Mouse (Mus musculus): ENCODE results near the gene Tmem30a.

Gene Tmem30a

DNA sequence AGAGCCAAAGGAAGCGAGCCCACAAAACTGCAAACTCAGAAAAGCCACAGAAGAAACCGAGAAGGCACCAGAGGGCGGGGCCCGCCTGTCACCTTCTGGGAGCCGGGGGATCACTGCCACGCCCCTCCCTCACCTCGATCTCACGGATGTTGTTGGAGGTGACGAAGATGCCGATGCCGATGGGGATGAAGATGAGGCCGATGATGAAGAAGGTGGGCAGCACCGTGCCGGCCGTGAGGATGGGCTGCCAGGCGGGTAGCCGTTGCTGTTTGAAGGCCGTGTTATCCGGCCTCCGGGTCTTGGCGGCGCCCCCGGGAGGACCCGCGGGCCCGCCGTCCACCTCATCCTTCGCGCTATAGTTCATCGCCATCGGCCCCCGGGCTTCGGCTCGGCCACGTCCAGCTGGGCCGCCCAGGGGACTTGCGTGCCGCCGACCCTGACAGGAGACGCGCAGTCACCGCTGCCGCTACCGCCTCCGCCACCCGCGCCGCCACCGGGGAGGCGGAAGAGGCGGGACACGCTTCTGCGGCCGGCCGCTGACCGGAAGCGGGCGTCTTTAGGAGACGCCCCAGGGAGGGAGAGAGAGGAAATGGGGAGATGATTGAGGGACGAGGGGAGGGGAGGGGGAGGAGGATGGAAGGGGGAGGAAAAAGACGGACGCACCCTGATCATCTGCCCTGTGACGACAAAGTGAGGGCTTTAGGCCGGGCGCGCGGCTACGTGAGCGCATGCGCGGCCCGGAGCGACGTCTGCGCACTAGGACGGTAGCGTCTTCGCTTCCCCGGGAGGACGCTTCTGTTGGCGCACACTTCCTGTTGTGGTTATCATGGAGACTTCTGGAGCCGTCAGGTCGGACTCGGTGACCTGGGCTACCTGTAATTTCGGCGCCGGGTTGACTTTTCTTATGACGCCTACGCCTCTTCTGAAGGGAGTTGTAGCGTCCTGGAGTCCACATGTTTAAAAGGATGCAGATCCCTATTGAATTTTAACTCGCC, at the start of gene Tmem30a:
TSS of gene Tmem30a (minus strand) at position 667 of the 995 bp plus-strand sequence.
- peak; percentile 88 to 93 for DNase-seq (ENCODE audit: low spot score in 2 of 2)

DNA sequence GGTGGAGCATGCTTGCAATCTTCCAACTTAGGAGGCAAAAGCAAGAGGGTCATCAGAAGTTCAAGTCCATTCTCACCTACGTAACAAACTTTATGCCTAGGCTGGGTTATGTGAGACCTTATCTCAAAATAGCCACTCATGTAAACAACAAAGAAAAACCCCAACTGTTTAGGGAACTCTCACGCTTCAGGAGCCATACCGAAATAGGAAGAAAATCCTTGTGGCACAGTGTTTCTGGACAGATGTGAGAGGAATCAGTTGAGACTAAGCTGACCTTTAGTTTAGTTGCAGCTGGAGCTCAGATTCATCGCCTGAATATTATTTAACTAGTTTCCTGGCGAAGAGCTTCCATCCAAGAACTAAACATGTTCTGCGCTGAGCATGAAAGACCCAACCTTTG, 49.3 kb upstream of the Tmem30a start:
- DNase-seq (ENCODE audit: low spot score in 2 of 2): no peak

GRCm38 (mm10) chr9:79842028-79842427, 48.7 kb upstream of the Tmem30a start:
- no peak for DNase-seq (ENCODE audit: low spot score in 2 of 2)

DNA sequence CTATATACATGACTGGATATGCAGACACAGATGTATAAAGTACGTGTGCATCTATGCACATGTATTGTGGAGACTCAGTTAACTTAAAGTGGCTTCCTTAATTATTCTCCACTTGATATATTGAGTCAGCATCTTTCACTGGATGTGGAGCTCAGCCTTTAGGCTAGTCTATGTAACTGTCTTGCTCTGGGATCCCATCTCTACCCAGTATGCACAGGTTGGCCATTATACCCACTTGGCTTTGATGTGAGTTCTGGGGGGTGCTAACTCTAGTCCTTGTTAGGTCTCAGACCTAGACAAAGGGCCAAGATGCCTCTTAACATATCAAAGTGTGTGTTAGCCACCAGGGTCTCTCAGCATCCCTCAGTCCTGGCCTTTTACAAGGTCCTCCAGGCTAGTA, 38.0 kb upstream of the Tmem30a start:
- DNase-seq (ENCODE audit: low spot score in 2 of 2): no peak

DNA sequence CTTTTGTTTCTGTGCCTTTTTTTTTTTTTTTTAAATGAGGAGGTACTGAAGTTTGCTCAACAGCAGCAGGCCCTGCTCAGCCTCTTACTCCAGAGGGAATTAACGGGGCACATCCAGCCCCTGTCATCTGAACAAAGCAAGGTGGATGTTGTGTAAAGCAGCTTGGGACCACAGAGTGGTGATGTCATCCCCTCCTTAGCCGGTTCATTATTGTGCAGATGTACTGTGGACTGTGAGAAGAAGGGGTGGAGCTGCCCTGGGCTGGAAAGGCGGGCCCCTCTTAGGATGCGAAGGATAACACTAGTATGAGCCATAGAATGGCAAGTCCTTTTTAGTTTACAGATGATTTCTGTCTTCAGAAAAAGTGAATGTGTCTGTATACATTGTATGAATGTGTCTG, 37.6 kb upstream of the Tmem30a start:
- no peak for DNase-seq (ENCODE audit: low spot score in 2 of 2)

DNA sequence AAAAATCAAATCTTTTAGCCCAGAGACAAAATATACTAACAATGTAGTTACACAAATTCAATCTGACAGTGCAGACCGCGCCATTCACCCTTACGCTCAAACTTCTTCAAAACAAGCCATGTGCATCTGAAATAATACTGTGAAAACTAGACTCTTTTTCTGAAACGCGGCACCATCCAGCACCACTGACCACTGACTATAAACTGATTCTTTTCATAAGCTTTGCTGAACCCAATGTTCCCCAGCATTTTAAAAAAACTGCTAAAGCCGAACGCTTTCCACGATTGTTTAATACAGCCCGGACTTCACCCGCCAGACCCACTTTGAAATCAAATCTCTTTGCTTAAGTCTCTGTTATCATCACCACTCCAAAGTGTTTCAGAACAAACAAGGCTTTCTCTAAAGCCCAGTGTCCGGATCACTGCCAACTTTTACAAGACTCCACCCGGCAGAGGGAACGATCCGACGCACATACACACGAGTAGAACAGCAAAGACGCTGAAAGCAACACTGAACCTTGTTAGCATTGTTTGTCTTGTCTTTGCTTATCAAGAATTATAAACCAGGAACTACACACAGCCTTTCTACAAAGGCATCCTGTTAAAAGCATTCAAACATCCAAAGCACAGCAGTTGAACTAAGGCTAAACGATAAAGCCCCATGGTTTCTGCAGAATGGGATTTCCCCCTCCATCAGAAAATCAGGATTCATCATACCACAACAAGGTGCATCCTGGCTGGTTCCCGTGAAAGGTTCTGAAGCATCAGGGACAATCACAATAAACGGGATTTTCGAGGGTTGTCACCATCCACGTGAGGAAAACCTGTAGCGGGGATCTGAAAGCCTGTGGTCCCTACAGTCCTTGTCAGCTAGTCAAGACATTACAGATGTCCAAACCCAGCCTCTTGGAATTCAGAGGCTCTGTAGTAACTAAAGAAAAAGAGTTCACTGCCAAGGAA, 36.8 kb upstream of the Tmem30a start:
- no peak for DNase-seq (ENCODE audit: low spot score in 2 of 2)

- no peak for DNase-seq (ENCODE audit: low spot score in 2 of 2)
Observed at GRCm38 (mm10) chr9:79827072-79827471, 33.8 kb upstream of the Tmem30a start.

DNA sequence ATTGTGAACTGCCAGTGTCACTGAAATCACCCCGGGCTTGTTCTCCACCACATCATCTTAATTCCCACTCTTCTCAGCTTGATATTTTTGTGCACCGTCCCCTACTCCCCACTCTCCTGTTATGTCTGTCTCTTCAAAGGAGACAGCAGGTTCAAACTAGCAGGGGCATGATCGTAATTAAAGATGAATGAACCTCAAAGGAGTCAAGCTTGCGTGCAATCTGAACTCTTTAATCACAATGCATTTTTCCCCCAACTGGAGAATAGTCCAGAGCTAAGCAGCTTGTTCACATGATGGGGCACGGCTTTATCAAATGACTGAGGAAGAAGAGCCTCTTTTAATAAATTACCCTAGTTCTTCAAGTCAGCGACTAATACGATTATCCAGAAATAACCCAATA, 32.2 kb upstream of the Tmem30a start:
- DNase-seq (ENCODE audit: low spot score in 2 of 2): no peak

DNA sequence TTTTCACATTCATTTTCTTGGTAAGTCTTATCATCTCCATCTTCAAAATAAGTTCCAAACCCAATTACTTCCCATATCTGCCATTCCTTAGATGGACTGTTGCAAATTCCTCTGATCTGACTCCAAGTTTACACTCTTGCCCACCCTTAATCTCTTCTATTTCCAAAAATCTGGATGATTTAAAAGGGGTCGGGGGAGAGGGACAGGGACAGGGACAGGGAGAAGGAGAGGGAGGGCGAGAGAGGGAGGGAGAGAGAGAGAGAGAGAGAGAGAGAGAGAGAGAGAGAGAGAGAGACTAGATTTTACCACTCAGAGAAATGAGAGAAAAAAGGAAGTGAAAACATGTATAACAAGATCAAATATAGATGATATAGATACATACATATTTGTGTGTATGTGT, 30.5 kb upstream of the Tmem30a start:
- no peak for DNase-seq (ENCODE audit: low spot score in 2 of 2)

DNA sequence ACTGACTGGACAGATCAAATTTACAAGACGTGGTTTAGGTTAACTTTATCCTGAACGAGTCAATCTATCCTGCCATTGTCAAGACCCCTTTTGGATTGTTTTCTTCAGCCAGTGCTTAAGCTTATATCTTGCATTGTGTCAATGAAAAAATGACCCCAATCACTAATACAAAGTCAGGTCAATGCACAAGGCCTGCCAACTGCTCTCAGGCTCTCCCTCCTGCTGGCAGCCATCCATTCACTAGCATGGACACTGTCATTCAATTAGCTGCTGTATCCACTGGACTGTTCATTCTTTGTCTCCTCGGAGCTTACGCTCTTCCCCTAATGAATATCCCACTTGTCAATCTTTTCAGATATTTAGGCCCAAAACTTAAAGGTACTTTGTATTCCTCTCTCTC, 30.1 kb upstream of the Tmem30a start:
- no peak for DNase-seq (ENCODE audit: low spot score in 2 of 2)

DNA sequence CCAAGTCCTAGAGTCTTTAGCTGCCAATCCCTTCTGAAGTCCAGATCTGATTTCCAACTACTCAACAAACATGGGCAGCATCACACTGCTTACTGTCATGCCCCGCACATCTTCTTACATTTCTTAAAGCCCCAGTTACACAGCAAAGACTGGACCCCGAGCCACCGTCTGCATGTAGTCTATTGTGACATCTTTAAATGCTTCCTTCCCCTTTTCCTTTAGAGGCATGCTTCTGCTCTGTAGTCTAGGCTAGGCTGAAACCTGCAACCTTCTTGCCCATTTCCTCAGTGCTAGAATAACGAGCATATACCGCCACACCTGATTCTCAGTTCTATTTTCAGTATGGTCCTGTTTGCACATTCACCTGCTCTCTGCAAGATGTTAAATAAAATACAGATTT, 23.2 kb upstream of the Tmem30a start:
- DNase-seq (ENCODE audit: low spot score in 2 of 2): no peak

DNA sequence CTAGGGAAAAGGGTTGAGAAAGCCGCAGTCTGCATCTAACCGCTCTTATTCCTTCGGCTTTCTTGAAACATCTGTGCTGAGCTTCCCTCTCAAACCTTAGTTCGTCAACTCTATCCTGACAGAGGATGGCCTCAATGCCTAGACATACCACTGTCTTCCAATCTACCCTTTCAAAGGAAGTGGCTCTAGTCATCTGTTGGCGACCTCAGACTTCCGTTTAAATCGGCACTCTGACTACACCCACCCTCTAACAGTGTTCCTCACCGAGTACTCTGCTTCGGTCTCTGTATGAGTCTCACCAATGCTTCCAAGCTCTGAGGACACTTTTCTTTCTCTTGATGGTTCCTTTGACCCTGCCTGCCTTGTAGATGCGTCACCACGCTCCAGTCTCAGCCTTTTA, 22.7 kb upstream of the Tmem30a start:
- no peak for DNase-seq (ENCODE audit: low spot score in 2 of 2)

GRCm38 (mm10) chr9:79814592-79814991, 21.3 kb upstream of the Tmem30a start:
- no peak for DNase-seq (ENCODE audit: low spot score in 2 of 2)

- no peak for DNase-seq (ENCODE audit: low spot score in 2 of 2)
Observed at GRCm38 (mm10) chr9:79810969-79811902, 17.9 kb upstream of the Tmem30a start.

- DNase-seq (ENCODE audit: low spot score in 2 of 2): no peak
Observed at GRCm38 (mm10) chr9:79810534-79810933, 17.2 kb upstream of the Tmem30a start.

- DNase-seq (ENCODE audit: low spot score in 2 of 2): no peak
Observed at GRCm38 (mm10) chr9:79809411-79809810, 16.1 kb upstream of the Tmem30a start.

- DNase-seq (ENCODE audit: low spot score in 2 of 2): no peak
Observed at GRCm38 (mm10) chr9:79807178-79807577, 13.9 kb upstream of the Tmem30a start.

- DNase-seq (ENCODE audit: low spot score in 2 of 2): no peak
Observed at GRCm38 (mm10) chr9:79806317-79807075, 13.2 kb upstream of the Tmem30a start.

DNA sequence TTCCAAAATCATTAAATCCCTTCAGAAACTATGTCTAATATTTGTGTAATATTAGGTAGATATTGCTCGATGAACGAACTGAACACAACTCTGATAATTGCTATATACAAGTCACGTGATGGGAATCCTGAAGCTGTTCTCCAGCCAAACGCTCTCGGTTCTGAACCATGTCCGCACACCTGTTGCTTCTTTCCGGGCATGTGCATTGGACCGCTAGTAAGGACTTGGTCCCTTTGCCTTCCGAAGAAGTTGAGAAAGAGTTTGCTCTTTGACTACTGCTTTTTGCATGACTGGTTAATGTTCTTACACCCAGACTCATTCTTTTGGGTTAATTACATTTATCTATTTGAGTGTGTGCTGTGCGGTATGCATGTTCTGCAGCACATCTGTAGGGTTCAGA, 12.1 kb upstream of the Tmem30a start:
- DNase-seq (ENCODE audit: low spot score in 2 of 2): no peak

DNA sequence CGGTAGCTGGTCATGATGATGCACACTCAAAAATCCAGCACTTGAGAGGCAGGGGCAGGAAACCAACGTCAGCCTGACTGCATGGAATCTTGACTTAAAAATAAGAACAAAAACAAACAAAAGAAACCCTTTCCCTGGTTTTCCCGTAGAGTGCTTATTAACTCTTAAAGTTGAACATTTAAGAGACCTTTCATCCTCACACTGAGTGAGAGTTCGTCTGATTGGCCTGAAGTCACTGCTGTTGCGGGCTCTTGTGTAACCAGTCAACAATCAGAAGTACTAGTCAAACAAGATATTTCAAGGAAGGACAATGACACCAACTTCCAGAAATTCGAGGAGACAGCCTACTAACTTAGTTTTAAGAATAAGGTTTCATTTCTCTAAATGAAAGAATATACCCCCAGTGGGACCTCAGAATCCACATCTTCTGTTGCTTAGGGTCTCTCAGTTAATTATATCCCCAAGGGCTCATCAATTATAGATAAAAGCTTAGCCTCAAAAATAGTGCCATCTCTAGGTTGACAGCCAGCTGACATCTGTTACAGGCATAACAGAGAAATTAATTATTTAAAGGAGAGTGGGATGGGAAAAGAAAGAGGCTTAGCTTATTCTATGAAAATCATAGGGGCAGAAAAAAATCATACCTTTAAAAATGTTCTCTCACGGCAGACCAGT, 3.3 kb upstream of the Tmem30a start:
- DNase-seq (ENCODE audit: low spot score in 2 of 2): no peak
